In genomic region chr10:12729033-12729432, GRCm38 (mm10) we compare ENCODE assay signal across 20 mouse cellular contexts.
DNase-seq lines count a peak whose midpoint lies in the region; ATAC-seq and TF ChIP-seq lines count a peak whose summit lies in the region.
"Had no signal": no experiment of that assay in that cellular context is flagged by ENCODE, and none has a peak within 500 bp of the region (broad histone marks: within the 10 kb centered on the region; RNA-seq: fewer than 3 reads in every experiment).

No protein-coding gene starts in this region.

- peak; percentile 47 for DNase-seq in kidney, postnatal 0 days (ENCODE audit: low spot score)
- DNase-seq in kidney, adult 9 months, result no peak
- DNase-seq in spleen, postnatal 10 days (ENCODE audit: low spot score in 2 of 2), result no peak
- no peak for DNase-seq in urinary bladder, postnatal 14 days (ENCODE audit: low spot score)
- DNase-seq: adrenal gland, adult 2 months; adrenal gland, postnatal 25 days; cerebellum, adult 18-20 months; cerebellum, postnatal 10 days; embryo, embryonic 11 days; gastrocnemius, adult 2 months; heart, postnatal 36 days had no signal

- 0 out of 2 replicates have a peak, but pooled peaks have one; percentile 37 for ATAC-seq in heart, embryonic 16.5 days (replicated peaks; ENCODE audit: extremely low read depth, insufficient read depth, low FRiP score)
- no peak; the same call in 1 of the 2 replicates for ATAC-seq in heart, embryonic 11.5 days (replicated peaks; ENCODE audit: insufficient number of reproducible peaks, low FRiP score, low TSS enrichment)
- ATAC-seq in kidney, postnatal 0 days (replicated peaks; ENCODE audit: low FRiP score, low read depth), result no peak
- peak; percentile 92 for ATAC-seq in common myeloid progenitor, adult 5-6 weeks (replicated peaks; ENCODE audit: low read depth, poor library complexity, severe bottlenecking)
- ATAC-seq in megakaryocyte, adult 5-6 weeks (ENCODE audit: poor library complexity, severe bottlenecking), result peak; percentile 51; the same call in 1 of the 2 replicates
- ATAC-seq: forebrain, embryonic 14.5 days had no signal

- WGBS in heart, embryonic 16.5 days, result 62% methylated on average over 5 of the region's 5 CpGs
- WGBS in heart, embryonic 11.5 days (ENCODE audit: insufficient replicate concordance), result 53% methylated on average over 5 of the region's 5 CpGs
- WGBS in kidney, postnatal 0 days, result 32% methylated on average over 5 of the region's 5 CpGs

- no peak overlapping the region for H3K4me2 ChIP-seq in heart, embryonic 16.5 days (ENCODE audit: low read depth, low read length)
- H3K4me2 ChIP-seq in heart, embryonic 11.5 days, result no peak overlapping the region
- no peak overlapping the region for H3K4me2 ChIP-seq in kidney, postnatal 0 days (ENCODE audit: low read length)
- H3K4me2 ChIP-seq: embryonic facial prominence, embryonic 15.5 days; hindbrain, embryonic 15.5 days had no signal

- H3K9ac ChIP-seq in heart, embryonic 16.5 days (ENCODE audit: low read length), result no peak overlapping the region
- no peak overlapping the region for H3K9ac ChIP-seq in heart, embryonic 11.5 days (ENCODE audit: low read depth, low read length)
- no peak overlapping the region for H3K9ac ChIP-seq in kidney, postnatal 0 days (ENCODE audit: low read depth, low read length)
- H3K9ac ChIP-seq: embryonic facial prominence, embryonic 15.5 days; hindbrain, embryonic 15.5 days had no signal

- H3K4me1 ChIP-seq in heart, embryonic 16.5 days (ENCODE audit: control insufficient read depth, insufficient read depth, low read length), result peaks cover 5% of the 10 kb centered on the region; the same call in 1 of the 2 replicates
- peaks cover 10% of the 10 kb centered on the region for H3K4me1 ChIP-seq in heart, embryonic 11.5 days (ENCODE audit: control insufficient read depth, insufficient read depth, low read length)
- H3K4me1 ChIP-seq in kidney, postnatal 0 days (replicated peaks; ENCODE audit: insufficient read depth, low read length), result 0 out of 2 replicates have a peak, but pooled peaks cover 8% of the 10 kb centered on the region

- no peak overlapping the region for H3K4me3 ChIP-seq in heart, embryonic 16.5 days (ENCODE audit: low read length)
- H3K4me3 ChIP-seq in heart, embryonic 11.5 days (ENCODE audit: low read depth, low read length), result no peak overlapping the region
- no peak overlapping the region for H3K4me3 ChIP-seq in kidney, postnatal 0 days (replicated peaks; ENCODE audit: low read depth, low read length)
- H3K4me3 ChIP-seq: embryonic facial prominence, embryonic 15.5 days; erythroblast, embryonic 14.5 days; forebrain, embryonic 10.5 days; gastrocnemius, adult 2 months; hindbrain, embryonic 15.5 days had no signal

- TF ChIP-seq CTCF in kidney, postnatal 0 days (IDR thresholded peaks at IDR 0.05; ENCODE audit: low read depth), result no peak

- no peaks in the 10 kb centered on the region for H3K27me3 ChIP-seq in heart, embryonic 16.5 days (ENCODE audit: control insufficient read depth, insufficient read depth, low read length)
- no peaks in the 10 kb centered on the region for H3K27me3 ChIP-seq in heart, embryonic 11.5 days (ENCODE audit: control insufficient read depth, insufficient read depth, low read length)
- H3K27me3 ChIP-seq in kidney, postnatal 0 days (ENCODE audit: insufficient read depth, low read length), result no peaks in the 10 kb centered on the region
- H3K27me3 ChIP-seq: embryonic facial prominence, embryonic 15.5 days; hindbrain, embryonic 15.5 days had no signal

- 0 out of 2 replicates have a peak, but pooled peaks cover 3% of the 10 kb centered on the region for H3K9me3 ChIP-seq in heart, embryonic 16.5 days (replicated peaks; ENCODE audit: control insufficient read depth, low read length)
- no peaks in the 10 kb centered on the region for H3K9me3 ChIP-seq in heart, embryonic 11.5 days (replicated peaks; ENCODE audit: control insufficient read depth, low read length)
- H3K9me3 ChIP-seq in kidney, postnatal 0 days (replicated peaks; ENCODE audit: low read length), result no peaks in the 10 kb centered on the region
- H3K9me3 ChIP-seq: embryonic facial prominence, embryonic 15.5 days; forebrain, embryonic 10.5 days; hindbrain, embryonic 15.5 days had no signal

- H3K36me3 ChIP-seq in heart, embryonic 16.5 days (ENCODE audit: control insufficient read depth, insufficient read depth), result peaks cover 37% of the 10 kb centered on the region
- peaks cover 7% of the 10 kb centered on the region for H3K36me3 ChIP-seq in heart, embryonic 11.5 days (ENCODE audit: control insufficient read depth, insufficient read depth, low read length)
- peaks cover 19% of the 10 kb centered on the region for H3K36me3 ChIP-seq in kidney, postnatal 0 days (ENCODE audit: insufficient read depth, low read length)

- H3K27ac ChIP-seq in heart, embryonic 16.5 days (ENCODE audit: low read length), result no peak overlapping the region
- H3K27ac ChIP-seq in heart, embryonic 11.5 days (ENCODE audit: low read depth, low read length), result no peak overlapping the region
- H3K27ac ChIP-seq in kidney, postnatal 0 days, result no peak overlapping the region
- H3K27ac ChIP-seq: embryonic facial prominence, embryonic 15.5 days; forebrain, embryonic 10.5 days; gastrocnemius, adult 2 months; hindbrain, embryonic 15.5 days had no signal

Comparison
In these comparisons a context has a peak if more than half of its experiments do, and no peak if none do; other contexts are left out.
1. ATAC-seq: peak in heart, embryonic 16.5 days (single experiment), common myeloid progenitor, adult 5-6 weeks (single experiment) and megakaryocyte, adult 5-6 weeks (single experiment); none in heart, embryonic 11.5 days (single experiment) and kidney, postnatal 0 days (single experiment).